Mouse (Mus musculus) intestine, embryonic 14.5 days (tissue): Measurements from ENCODE around the gene Slc38a6. TPM values are rescaled to one million over a fixed set of nuclear protein-coding genes. Genes with fewer than 3 reads are reported as not detected.

Source experiments
- ATAC-seq: fragments of 200-750 bp; cut with Nextera tagmentation; replicated peaks from 2 replicates; pipeline ENCODE4 v1.8.0; 2017; ENCODE audit warnings: low read depth, moderate number of reproducible peaks, moderate TSS enrichment, moderate library complexity; ENCODE audit not compliant: low FRiP score, low TSS enrichment
- DNase-seq: peaks from one replicate; pipeline ENCODE4 v3.0.0-alpha.2; 2018; ENCODE audit warnings: low spot score
- H3K27ac ChIP-seq: fragments of 300-500 bp; sonication (generic); 2 replicates; pipeline ENCODE4 v1.5.1; 2014; ENCODE audit warnings: low read depth, mild to moderate bottlenecking, control low read depth
- H3K27me3 ChIP-seq: fragments of 300-500 bp; sonication (generic); replicated peaks from 2 replicates; pipeline ENCODE4 v1.6.1; 2014; ENCODE audit warnings: low read length, control low read depth; ENCODE audit not compliant: control insufficient read depth, insufficient read depth
- H3K36me3 ChIP-seq: fragments of 300-500 bp; sonication (generic); 2 replicates; pipeline ENCODE4 v1.6.1; 2014; ENCODE audit warnings: low read length, control low read depth; ENCODE audit not compliant: control insufficient read depth, insufficient read depth
- H3K4me1 ChIP-seq: fragments of 300-500 bp; sonication (generic); replicated peaks from 2 replicates; pipeline ENCODE4 v1.6.1; 2014; ENCODE audit warnings: low read length, control low read depth, mixed read lengths; ENCODE audit not compliant: control insufficient read depth, insufficient read depth
- H3K4me2 ChIP-seq: fragments of 300-500 bp; sonication (generic); 2 replicates; pipeline ENCODE4 v1.6.1; 2014; ENCODE audit warnings: low read length
- H3K4me3 ChIP-seq: fragments of 300-500 bp; sonication (generic); 2 replicates; pipeline ENCODE4 v1.5.1; 2014; ENCODE audit warnings: low read depth, low read length, control low read depth, mixed read lengths
- H3K9ac ChIP-seq: fragments of 300-500 bp; sonication (generic); 2 replicates; pipeline ENCODE4 v1.6.1; 2014; ENCODE audit warnings: mild to moderate bottlenecking, low read length
- H3K9me3 ChIP-seq: fragments of 300-500 bp; sonication (generic); 2 replicates; pipeline ENCODE4 v1.6.1; 2016; ENCODE audit warnings: low read length, control low read depth; ENCODE audit not compliant: control insufficient read depth
- WGBS: fragments of 180-500 bp; shearing (Covaris S2); extraction: QIAGEN DNeasy Blood & Tissue Kit; methylation state at CpG from one replicate; pipeline ENCODE4 v1.1.7; 2014; 5-methylcytosine and 5-hydroxymethylcytosine counted together
- polyA plus RNA-seq: library from polyadenylated mRNA; unstranded; fragments of >200 nt; fragmentation: Nextera tagmentation; extraction: Ambion mirVana; gene quantifications from 2 replicates; pipeline ENCODE4 v1.2.1, GENCODE M21; 2014

The Slc38a6 gene
- polyA plus RNA-seq, 1 experiment from 2014 or later = 9.6 TPM

DNA sequence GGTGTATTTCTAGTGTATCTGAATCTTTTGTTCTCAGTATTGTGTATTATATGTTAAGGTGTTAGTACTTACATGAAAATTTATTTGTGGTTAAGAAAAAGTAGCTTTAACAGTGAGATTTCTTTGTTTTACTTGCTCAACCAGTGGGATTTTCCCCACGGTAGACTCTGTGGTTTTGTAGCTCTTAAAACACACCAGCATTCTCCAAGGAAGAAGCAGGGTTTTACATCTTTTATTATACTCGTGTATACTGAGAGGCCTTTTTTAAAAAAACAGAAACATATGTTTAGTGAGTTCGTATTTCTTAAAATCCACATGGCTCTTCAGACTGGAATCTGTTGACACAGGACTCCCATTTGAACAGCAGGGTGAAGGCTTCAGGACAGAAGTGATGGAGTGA, 40.8 kb downstream of the Slc38a6 start:
- H3K4me3 ChIP-seq = no peak overlapping the region
- no peaks in the 10 kb centered on the region for H3K9me3 ChIP-seq
- H3K9ac ChIP-seq = no peak overlapping the region
- no peaks in the 10 kb centered on the region for H3K27me3 ChIP-seq
- WGBS = 71% methylated on average over 3 of the region's 3 CpGs
- no peaks in the 10 kb centered on the region for H3K36me3 ChIP-seq
- no peak for ATAC-seq
- no peaks in the 10 kb centered on the region for H3K4me1 ChIP-seq
- DNase-seq = no peak
- no peak overlapping the region for H3K27ac ChIP-seq
- H3K4me2 ChIP-seq = no peak overlapping the region

DNA sequence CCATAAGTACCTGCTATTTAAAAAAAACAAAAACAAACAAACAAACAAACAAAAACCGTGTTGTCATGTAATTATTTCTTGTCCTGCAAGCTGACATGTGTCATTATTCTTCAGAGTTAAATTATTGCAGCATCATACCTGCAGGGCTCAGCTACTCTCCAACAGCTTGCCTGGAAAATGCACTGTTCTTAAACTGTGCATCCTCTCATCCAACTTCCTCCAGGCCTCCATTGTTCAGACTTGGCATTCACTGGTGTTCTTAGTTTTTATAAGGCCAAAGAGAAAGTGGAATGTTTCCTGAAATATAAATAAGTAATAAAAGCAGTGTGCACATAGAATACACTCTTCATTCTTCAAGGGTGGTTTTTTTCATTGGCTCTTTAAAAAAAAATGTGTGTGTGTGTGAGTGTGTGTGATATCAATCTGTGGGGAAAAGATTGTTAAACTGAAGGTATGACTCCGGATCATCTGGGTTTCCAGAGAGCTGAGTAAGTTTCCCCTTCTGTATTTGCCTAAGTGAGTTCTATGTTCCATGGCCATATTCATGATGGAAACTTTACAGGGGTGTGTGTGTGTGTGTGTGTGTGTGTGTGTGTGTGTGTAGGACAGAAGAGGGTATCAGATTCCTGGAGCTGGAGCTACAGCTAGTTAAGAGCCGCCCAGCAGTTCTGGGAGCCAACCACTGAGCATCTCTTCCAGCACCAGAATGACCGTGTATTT, 42.0 kb downstream of the Slc38a6 start:
- H3K9ac ChIP-seq = no peak overlapping the region
- H3K27me3 ChIP-seq = no peaks in the 10 kb centered on the region
- no peak overlapping the region for H3K27ac ChIP-seq
- H3K4me3 ChIP-seq = no peak overlapping the region
- no peak for DNase-seq
- 82% methylated on average over 4 of the region's 4 CpGs for WGBS
- no peak for ATAC-seq
- no peaks in the 10 kb centered on the region for H3K4me1 ChIP-seq
- H3K9me3 ChIP-seq = no peaks in the 10 kb centered on the region
- no peak overlapping the region for H3K4me2 ChIP-seq
- H3K36me3 ChIP-seq = no peaks in the 10 kb centered on the region

DNA sequence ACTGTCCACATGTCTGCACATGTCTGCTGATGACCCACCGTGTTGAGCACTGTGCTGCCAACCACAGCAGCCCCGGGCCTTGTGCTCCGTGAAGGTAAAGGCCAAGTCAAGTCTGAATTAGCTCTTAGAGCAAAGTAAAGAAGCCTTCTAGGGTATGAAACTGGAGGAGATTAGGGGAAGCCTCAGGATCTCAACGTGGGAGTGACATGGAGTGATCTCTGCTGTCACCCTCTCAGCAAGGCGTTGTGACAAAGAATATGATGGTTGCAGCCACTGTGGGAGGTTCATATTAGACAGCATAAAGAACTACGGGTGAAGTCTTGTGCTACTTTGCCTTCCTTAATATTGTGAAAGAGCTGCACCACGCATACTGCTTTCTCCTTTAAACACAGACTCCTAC, 43.7 kb downstream of the Slc38a6 start:
- no peaks in the 10 kb centered on the region for H3K9me3 ChIP-seq
- no peaks in the 10 kb centered on the region for H3K27me3 ChIP-seq
- no peak overlapping the region for H3K4me2 ChIP-seq
- no peak overlapping the region for H3K9ac ChIP-seq
- no peaks in the 10 kb centered on the region for H3K36me3 ChIP-seq
- DNase-seq (no peak), ATAC-seq (no peak)
- H3K27ac ChIP-seq = no peak overlapping the region
- 76% methylated on average over 7 of the region's 7 CpGs for WGBS
- no peaks in the 10 kb centered on the region for H3K4me1 ChIP-seq
- H3K4me3 ChIP-seq = no peak overlapping the region

DNA sequence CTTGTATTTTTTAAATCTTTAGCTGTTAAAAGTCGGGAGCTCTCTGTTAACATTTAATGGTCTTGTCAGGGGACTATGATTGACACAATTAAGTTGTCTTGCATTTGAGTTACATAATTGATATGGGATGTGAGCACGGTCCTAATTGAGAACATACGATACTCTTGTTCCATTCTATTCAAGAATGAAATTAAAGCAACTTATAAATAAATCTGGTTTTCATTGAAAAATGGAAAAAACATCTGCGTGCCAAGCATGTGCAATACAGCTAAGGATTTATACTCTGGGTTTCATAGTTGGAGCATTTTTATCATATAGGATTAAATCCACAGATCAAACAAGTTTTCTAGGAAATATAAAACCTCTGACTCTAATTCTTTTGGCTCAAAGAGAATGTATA, 46.1 kb downstream of the Slc38a6 start:
- no peak overlapping the region for H3K27ac ChIP-seq
- no peaks in the 10 kb centered on the region for H3K9me3 ChIP-seq
- ATAC-seq (no peak), DNase-seq (no peak)
- no peaks in the 10 kb centered on the region for H3K36me3 ChIP-seq
- 89% methylated on average over 4 of the region's 4 CpGs for WGBS
- no peak overlapping the region for H3K9ac ChIP-seq
- H3K4me3 ChIP-seq = no peak overlapping the region
- no peaks in the 10 kb centered on the region for H3K27me3 ChIP-seq
- no peak overlapping the region for H3K4me2 ChIP-seq
- H3K4me1 ChIP-seq = no peaks in the 10 kb centered on the region

DNA sequence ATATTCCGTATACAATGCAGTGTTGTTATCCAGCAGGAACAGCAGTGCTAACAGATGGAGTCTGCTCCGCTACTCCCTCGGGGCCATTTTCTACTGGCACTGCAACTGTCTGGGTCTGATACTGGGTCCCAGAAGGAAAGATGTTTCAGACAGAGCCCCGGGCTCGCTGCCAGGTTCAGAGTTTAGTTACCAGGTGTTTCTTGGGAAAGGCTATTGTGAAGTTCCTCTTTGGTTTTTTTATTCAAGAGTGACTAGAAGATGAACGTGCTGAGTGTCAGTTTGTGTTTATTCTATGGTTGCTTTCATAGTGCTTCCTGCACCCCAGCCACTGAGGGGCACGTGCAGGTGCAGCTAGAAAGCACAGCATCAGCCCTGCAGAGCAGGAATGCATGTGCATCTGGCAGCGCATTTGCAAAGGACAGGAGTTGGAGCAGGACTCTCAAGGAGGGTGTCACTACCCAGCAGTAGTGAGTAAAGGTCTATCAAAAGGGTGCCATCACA, 47.5 kb downstream of the Slc38a6 start:
- H3K36me3 ChIP-seq = no peaks in the 10 kb centered on the region
- H3K27me3 ChIP-seq = no peaks in the 10 kb centered on the region
- no peaks in the 10 kb centered on the region for H3K4me1 ChIP-seq
- no peak overlapping the region for H3K27ac ChIP-seq
- ATAC-seq = no peak
- no peak overlapping the region for H3K4me3 ChIP-seq
- no peak overlapping the region for H3K4me2 ChIP-seq
- WGBS = 59% methylated on average over 8 of the region's 8 CpGs
- no peaks in the 10 kb centered on the region for H3K9me3 ChIP-seq
- peak; percentile 47 for DNase-seq
- no peak overlapping the region for H3K9ac ChIP-seq

DNA sequence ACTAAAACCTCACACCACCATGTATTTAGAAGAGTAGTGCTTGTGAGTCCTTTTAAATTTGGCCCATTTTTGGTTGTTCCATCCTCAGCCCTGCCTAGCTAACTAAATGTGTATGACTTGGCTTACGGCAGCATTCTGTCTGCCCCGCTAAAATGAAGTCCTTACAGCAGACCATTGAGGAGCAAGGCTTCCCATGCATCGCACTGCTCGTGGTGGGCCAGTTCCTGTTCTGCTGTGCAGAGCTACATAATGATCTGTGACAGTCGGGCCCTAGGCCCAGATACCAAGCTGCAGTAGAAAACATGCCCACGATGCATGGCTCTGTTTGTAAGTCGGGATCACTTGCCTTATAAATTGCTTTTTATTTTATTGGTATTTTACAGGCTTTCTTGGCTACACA, 50.5 kb downstream of the Slc38a6 start:
- no peaks in the 10 kb centered on the region for H3K27me3 ChIP-seq
- H3K4me2 ChIP-seq = no peak overlapping the region
- 84% methylated on average over 7 of the region's 7 CpGs for WGBS
- no peak for ATAC-seq
- no peak overlapping the region for H3K4me3 ChIP-seq
- H3K4me1 ChIP-seq = no peaks in the 10 kb centered on the region; the same call in 1 of the 2 replicates
- no peak overlapping the region for H3K9ac ChIP-seq
- H3K9me3 ChIP-seq = no peaks in the 10 kb centered on the region
- H3K27ac ChIP-seq = no peak overlapping the region
- H3K36me3 ChIP-seq = no peaks in the 10 kb centered on the region
- peak; percentile 27 for DNase-seq

DNA sequence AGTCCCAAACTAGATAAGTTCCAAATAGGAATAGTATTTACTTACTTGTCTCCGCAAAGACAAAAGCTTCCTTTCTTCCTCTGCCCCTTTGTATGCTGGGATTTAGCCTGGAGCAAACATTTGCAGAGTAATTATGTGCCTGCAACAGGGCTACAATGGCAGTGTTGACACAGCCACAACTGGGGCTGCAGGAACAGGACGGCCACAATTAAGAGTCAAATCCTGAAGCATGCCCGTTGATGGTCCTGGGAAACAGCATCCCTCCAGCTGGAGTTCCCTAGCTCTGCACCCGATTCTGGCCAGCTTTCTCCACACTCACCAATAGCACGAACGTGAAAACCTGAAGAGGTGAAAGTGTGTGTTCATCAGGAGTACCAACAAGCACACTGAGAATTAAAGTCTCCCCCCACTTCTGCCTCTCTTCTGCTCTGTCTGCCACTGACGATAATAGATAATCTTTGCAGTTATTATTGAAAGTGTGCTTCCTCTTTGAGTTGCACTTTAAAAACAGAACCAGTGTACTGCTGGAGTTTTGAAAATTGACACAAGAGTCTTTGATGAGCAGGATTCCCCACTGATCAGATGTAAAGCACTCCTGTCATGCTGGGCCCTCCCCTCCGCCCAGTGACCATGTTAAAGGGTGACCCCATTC, 54.2 kb downstream of the Slc38a6 start:
- WGBS = 35% methylated on average over 8 of the region's 8 CpGs
- Histone ChIP-seq H3K36me3 (0 out of 2 replicates have a peak, but pooled peaks cover 4% of the 10 kb centered on the region), H3K4me2 (no peak overlapping the region), H3K9ac (no peak overlapping the region), H3K27ac (no peak overlapping the region), H3K4me3 (no peak overlapping the region), H3K27me3 (no peaks in the 10 kb centered on the region), H3K4me1 (no peaks in the 10 kb centered on the region; the same call in 1 of the 2 replicates), H3K9me3 (no peaks in the 10 kb centered on the region)
- DNase-seq (peak; percentile 50), ATAC-seq (no peak)

DNA sequence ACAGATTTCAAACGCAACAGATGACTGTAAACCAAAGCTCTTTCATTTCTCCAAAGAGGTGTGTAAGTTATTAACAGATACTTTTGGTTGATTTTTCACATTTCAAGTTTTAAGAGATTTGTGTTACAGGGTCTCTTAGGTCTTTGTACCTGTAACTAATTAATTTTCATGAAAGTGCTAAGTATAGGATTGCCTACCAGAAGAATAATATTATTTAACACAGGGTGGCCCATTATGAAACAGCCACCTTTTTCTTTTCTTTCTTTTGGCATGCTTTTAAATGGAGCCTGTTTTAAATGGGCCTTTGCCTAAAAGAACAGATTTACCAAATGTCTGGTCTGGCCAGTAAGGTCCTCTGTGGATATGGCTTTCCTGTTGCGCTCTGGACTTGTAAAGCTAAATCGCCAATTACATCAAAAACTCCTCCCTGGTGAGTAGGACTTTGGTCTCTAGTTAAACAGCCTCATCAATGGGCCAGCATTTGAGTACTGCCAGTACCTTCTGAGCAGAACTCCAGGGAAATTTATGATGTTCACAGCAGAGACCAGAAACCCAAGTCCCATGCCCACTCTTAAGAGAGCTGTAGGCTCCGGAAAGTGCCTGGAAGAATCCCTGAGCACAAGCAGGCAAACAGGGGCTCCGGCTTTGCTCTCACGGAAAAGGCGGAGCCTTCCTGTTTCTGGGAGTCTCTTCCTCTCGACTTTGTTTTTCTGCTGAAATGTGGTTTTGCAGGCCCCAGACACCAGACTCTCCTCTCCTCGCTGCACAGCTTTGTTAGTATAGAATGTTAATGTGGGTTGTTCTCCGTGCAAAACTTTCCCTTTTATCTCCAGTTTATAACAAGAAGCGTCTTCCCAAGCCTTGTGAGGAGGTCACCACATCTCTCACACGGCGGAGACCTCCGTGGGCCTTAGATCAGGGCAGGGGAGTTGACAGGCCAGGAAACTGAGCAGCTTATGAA, 55.4 kb downstream of the Slc38a6 start:
- Histone ChIP-seq H3K27ac (peak overlapping the region; percentile 10; the same call in 1 of the 2 replicates), H3K9ac (no peak overlapping the region), H3K4me1 (no peaks in the 10 kb centered on the region; the same call in 1 of the 2 replicates), H3K27me3 (no peaks in the 10 kb centered on the region), H3K4me2 (no peak overlapping the region), H3K36me3 (0 out of 2 replicates have a peak, but pooled peaks cover 4% of the 10 kb centered on the region), H3K9me3 (no peaks in the 10 kb centered on the region), H3K4me3 (no peak overlapping the region)
- WGBS = 47% methylated on average over 14 of the region's 14 CpGs
- ATAC-seq (no peak), DNase-seq (peak; percentile 51)
